Mouse (Mus musculus): Measurements from ENCODE around the gene Gfod1.

- no peak for TF ChIP-seq POLR2A (IDR thresholded peaks at IDR 0.05; ENCODE audit: borderline replicate concordance, control insufficient read depth, low read depth, low read length)
- TF ChIP-seq CTCF (IDR thresholded peaks at IDR 0.05; ENCODE audit: control insufficient read depth, insufficient read depth, low read length), result no peak
These were observed 62.2 kb downstream of the Gfod1 start for GRCm38 (mm10) chr13:43241750-43242149.

Data from bone marrow, adult 2 months (tissue).